Mouse (Mus musculus): ENCODE results near the gene Lnx2.

Gene Lnx2

DNA sequence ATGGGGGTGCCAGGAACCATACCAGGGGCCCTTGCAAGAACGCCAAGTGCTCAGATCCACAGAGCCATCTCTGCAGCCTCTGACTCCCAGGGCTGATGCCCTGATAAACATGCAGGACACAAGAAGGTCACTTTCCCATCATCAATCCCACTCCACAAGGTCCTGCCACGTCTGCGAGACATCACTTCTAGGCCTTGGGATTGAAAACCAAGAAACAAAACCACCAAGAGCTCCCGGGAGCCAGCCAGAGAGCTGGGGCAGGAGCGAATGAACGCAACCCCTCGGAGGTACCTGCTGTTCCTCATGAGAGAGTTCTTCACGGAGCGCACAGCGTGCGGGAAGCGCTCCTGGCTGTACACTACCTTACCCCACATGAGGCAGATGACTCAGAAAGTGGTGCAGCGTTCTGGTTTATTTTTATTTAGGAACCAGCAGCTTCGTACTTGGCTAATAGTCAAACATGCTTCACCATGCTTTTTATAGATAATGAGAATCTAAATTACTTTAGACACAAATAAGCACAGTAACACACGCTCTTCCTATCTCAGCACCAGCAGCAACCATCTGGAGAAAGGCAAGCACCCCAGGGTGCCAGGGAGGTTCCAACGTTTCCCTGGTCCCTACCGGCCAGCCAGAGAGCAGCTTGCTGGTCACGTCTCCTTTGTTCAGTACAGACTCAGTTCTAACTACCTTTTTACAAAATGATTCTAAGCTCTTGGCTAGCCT is 53.0 kb downstream of the Lnx2 start:
- intact Hi-C loops (cut with DNase I) = no loop called here

DNA sequence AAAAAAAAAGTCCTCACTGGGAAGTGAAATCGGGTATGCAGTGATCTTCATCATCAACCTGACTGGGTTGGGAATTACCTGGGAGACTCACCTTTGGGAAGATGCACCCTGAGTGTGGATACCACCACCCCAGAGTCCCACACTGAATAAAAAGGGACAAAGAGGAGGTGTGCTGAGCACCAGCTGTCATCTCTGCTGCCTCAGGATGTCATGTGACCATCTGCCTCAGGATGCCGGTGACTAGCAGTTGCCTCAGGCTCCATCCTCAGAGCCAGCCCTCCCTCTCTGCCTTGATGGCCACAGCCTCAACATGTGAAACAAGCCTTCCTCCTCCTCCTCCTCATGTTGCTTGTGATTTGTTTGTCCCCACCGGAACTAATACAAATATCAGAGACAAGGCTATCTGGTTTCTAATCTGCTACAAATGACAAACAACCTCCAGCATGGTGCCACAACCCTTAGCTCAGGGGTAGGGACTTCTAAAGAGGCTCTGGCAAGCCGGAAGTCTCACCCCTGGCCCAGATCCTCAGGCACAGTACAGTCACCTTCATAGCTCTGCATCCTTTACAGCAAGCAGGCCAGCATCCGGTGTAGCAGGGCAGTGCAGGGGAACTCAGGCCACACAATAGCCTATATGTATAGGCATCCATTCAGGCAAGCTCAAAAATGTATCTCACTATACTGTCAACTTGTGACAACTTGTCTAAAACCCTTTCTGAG is 54.7 kb downstream of the Lnx2 start:
- intact Hi-C loops (cut with DNase I) = no loop called here

DNA sequence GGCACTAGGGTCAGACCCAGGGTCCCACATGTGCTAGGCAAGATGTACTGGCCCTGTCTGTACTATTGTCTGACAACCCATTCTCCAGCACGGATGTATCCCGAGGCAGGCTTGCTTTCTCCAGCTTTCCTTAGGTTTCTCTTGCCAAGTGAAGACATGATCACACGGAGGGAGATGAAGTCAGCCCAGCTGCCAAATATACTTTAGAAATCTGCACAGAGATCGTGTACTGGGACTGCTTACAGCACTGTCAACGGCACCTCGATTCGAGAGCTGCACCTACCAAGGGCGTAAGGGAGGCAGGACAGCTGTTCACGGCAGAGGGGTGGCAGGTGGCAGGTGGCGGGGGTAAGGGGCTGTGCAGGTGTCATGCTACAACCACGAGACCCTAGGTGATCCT is 55.8 kb downstream of the Lnx2 start:
- intact Hi-C loops (cut with DNase I) = no loop called here

DNA sequence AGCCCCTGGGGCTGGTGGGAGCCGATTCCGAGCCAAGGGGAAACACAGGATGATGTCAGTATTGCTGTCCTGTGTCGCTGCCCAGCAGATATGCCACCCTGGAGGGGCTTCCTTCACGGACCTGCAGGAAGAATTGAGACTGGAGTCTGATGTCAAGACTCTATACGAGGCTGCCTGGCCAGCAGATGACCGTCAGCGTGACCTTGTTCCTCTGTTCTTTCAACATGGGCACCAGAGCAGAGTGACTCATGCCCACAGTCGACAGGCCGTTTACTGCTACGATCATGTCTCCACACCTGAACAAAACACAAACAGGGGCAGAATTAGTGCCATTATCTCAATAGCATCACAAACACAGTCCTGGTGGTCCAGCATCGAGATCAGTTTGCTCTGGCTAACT is 57.6 kb downstream of the Lnx2 start:
- intact Hi-C loops (cut with DNase I) = no loop called here

DNA sequence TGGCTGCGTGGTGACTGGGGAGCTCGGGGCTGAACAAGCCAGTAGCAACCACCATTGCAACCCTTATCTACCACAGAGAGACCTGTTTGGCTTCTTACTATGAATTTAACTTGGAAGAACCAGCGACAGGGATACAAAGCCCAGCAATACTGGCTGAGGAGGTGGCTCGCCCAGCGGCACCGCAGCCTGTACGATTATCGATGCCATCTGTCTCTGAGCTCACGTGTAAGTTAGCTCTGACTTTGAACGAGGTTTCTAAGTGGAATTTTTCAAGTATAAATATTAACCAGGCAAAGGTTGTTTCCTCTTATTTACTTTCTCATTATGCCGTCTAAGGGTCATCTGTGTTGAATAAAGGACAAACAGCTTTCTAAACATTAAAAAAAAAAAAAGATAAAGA is 58.9 kb downstream of the Lnx2 start:
- intact Hi-C loops (cut with DNase I) = no loop called here

DNA sequence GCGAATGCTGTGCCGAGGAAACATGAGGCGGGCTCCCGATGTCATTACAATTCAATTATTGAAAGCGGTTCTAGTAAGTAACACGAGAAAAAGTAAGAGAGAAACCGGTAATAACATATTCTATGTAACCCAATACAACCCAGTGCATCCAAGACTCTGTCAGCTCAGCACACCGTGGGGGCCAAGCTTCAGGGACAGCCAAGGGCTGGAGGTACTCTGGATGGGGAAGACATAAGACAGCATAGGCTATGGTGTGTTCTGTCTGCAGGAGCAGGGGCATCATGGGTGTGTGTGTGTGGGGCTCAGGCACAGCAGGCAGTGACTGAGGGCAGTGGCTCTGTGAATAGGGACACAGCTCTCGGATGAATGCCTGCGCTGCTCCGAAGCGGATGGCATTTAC is 59.8 kb downstream of the Lnx2 start:
- intact Hi-C loops (cut with DNase I) = no loop called here

DNA sequence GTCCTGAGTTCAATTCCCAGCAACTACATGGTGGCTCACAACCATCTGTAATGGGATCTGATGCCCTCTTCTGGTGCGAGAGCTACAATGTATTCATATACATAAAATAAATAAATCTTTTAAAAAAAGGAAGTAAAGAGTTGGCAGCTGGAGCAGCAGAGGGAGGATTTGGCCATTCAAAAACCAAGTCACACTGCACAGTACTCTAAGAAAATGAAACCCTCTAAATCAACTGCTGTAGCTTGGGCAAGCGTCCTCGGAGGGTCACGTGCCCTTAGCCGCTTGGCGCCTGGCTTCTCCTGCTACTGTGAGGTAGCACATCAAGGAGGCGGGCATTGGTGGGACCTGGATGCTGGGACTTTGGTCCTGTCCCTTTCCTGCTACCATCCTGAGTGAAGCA is 61.2 kb downstream of the Lnx2 start:
- intact Hi-C loops (cut with DNase I) = no loop called here

DNA sequence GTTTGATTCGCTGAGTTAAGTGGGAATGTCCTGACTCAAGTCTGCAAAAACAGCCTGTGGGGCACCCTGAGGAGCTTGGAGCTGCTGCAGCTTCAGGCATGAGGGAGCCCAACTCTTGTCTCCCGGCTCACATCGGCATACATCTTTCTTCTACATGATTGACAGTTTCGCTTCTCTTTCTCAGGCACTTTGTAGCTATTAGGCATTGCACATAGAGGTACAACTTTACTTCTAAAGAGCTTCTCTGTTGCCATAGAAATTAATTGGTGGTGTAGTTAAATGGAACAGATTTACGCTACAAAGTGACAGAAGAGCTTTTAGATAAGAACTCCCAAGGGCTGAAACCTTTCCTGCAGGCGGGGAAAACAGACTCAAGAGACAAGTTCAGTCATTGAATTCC is 62.5 kb downstream of the Lnx2 start:
- intact Hi-C loops (cut with DNase I) = no loop called here

DNA sequence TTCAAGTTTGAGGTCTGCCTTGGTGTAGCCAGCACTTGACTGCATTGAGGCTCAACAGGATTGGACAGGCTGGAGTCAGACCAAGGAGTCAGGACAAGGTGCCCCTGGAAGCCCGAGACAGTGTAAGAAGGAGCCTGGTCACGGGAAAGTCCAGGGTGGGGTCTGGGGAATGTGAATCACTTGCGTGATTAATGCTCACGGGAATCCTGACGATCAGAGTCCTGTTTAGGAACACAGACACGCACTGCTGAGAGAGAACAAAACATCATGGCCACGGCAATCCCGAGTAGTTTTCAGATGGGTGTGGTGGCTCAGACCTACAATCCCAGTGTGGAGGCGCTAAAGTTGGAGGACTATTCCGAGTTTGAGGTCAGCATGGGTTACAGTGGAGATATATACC is 65.1 kb downstream of the Lnx2 start:
- intact Hi-C loops (cut with DNase I) = no loop called here

DNA sequence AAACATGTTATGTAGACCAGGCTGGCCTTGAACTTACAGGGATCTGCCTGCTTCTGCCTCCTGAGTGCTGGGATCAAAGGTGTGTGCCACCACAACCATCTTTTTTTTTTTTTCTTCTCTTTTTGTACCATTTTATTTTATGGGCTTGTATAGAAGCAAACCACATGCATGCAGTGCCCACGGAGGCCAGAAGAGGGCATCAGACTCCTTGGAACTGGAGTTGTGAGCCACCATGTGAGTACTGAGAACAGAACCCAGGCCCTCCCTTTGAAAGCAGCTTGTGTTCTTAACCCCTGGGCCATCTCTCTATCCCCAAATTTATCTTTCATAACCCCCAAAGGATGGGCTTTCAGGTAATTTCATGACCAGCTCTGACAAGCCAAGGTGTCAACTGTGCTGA is 73.1 kb downstream of the Lnx2 start:
- intact Hi-C loops (cut with DNase I) = no loop called here

DNA sequence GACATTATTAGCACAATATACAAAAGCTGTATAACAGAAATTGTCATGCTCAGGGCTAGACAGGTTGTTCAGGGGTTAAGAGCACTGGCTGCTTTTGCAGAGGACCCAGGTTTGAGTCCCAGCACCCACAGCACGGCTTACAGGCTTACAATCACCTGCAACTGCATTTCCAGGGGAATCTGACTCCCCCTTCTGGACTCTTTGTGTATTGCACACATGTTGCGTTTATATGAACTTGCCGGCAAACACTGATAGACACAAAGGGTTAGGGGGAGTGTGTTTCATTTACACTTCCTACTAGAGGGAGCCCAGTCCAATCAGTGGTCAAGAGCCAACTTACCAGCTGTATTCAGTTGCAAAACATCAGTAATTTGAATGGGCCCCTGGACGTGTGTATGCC is 75.1 kb downstream of the Lnx2 start:
- intact Hi-C loops (cut with DNase I) = no loop called here

DNA sequence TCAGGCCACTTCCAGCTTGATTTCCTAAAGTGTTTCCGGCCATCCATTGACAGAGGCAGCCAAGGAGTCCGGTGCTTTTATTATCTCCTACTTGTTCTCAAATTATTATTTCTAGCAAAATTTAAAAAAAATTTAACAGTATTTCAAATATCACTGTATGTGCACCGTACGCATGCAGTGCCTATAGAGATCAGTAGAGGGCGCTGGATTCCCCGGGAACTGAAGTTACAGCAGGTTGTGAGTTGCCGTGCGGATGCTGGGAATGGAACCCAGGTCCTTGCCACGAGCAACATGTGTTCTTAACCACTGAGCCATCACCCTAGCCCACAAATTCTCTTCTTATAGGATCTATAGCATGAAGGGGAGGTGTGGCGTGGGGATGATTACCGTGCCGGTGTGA is 77.6 kb downstream of the Lnx2 start:
- intact Hi-C loops (cut with DNase I) = no loop called here

DNA sequence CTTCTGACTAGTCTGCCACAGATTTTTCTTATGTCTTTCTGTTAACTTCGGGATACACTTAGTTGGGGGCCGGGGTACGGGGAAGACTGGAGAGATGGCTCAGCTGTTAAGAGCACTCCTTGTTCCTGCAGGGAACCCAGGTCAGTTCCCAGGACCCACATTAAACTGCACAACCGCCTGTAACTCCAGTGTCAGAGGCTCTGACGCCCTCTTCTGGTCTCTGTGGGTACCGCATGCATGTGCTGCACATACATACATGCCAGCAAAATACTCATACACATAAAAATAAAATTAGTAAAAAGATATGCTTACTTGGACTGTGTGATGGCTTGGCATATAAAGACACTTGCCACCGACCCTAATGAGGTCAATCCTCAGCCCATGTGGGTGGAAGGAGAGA is 79.6 kb downstream of the Lnx2 start:
- intact Hi-C loops (cut with DNase I) = no loop called here

DNA sequence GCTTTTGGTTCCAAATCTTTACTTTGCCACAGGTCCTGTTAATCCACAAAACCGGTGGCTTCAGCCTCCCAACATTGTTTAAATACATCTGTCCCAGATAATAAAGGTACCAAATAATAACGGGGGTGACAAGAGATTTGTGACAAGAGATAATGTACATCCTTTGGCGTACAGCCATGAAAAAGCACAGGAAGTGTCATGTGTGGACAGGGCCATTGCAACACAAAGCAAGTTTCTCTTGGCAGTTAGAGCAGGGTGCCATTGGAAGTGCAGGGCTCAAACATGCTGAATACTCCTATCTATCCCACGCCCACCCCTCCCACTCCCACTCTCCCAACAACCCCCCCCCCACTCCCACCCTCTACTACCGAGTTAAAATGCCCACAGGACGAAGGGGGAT is 81.4 kb downstream of the Lnx2 start:
- intact Hi-C loops (cut with DNase I) = no loop called here

DNA sequence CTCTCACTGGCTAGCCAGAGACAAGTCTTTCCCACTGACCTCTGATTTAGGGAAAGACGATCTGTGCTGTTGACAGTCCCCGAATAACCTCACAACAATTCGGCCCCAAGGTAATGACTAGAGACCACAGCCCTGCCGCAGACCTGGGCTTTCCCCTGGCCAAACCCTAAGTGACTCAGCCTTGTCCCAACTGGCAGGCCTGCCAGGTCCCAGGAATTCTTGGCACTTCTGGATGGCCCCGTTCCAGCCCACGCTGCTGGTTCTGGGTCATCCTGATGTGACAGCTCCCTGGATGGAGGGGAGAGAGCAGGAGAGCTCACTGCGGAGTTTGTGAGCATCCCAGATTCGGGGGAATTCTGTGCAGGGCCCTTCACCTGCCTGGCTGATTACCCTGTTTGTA is 82.9 kb downstream of the Lnx2 start:
- intact Hi-C loops (cut with DNase I) = no loop called here

DNA sequence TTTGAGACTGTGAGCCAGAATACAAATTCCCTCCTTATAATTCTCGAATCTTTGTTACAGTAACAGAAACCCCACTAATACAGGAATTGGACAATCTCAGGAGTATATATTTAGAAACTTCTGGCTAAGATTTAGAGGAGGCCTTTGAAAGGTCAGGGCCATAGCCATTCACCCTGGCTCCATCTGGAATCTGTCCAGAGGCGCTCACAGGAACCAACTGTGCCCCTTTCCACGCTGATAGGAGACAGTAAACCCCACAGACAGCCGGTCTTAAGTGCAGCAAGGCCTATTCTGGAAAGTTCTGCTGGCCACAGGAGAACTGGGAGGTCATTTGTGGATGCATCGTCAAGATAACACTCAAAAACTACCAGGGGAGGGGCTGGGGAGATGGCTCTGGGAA is 87.3 kb downstream of the Lnx2 start:
- intact Hi-C loops (cut with DNase I) = loop anchor here (10.0 kb wide), 1 partner anchor 86 kb away; the partner anchor contains the start of genes Lnx2 and Polr1d

DNA sequence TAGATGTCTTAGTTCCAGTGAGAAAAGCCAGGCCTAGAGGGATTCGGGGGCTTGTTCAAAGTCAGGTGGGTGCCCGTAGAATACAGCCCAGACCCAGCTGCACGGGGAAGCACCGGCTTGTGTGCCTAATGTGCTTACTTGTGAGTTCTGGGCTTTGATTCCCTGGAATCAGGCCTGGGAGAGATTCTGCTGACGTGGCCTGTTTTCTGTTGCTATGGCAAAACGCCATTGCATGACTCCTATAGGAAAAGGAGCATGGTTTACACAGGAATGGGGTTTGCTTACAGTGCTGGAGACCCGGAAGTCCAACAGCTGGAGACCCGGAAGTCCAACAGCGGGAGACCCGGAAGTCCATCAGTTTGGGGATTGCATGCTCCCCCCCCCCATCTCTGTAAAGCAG is 88.8 kb downstream of the Lnx2 start:
- intact Hi-C loops (cut with DNase I) = loop anchor here (10.0 kb wide), 1 partner anchor 87 kb away; the partner anchor contains the start of genes Lnx2 and Polr1d

DNA sequence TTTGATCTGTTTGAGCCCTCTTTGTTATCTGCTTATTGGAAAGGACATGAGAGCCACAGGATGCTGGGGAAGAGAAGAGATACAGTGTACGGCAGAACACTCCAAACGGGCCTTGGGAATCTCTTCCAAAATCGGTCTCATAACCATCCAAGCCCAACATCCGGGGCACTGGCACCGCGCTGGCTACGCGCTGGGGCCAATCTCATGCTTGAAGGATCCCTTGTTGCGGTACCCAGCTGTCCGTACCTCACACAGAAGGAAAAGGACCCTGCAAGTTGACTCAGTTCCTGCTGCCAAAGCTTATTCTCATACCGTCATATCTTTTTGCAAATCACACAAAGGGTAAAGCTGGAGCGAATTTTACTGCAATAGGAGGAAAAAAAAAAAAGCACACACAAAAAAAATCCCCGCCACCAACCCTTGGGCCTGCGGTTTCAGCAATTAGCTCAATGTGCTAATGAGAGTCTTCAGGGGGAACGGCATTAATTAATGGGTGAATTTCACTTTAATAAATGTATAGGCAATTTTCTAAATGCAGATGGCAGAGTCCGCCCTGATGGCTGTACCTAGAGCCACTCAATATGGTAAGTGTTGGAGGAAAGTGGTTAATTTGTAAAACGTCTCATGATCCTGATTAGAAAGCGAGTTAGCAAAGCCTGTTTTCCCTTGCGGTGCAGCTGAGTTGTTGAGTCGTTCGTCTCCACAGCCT is 90.5 kb downstream of the Lnx2 start:
- intact Hi-C loops (cut with DNase I) = loop anchor here (10.0 kb wide), 1 partner anchor 89 kb away; the partner anchor contains the start of genes Lnx2 and Polr1d

DNA sequence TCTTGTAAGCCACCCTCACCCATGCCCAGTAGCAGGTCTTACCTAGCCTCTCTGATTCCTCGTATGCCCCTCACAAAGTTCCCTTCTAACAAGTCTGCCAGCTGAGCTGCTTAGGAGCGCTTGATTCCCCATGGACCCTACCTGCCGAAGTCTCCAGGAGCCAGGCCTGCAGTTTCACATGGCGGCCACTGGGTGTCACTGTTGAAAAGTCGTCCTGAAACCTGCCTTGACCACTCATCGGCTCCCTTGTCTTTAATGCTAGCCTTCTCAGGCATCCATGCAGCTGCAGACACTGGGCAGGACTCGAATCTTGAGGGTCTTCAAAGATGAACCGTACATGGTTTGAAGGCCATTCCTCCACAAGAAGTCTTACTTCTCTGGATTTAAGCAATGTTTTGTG is 93.2 kb downstream of the Lnx2 start:
- intact Hi-C loops (cut with DNase I) = loop anchor here (10.0 kb wide), 1 partner anchor 92 kb away; the partner anchor contains the start of genes Lnx2 and Polr1d

DNA sequence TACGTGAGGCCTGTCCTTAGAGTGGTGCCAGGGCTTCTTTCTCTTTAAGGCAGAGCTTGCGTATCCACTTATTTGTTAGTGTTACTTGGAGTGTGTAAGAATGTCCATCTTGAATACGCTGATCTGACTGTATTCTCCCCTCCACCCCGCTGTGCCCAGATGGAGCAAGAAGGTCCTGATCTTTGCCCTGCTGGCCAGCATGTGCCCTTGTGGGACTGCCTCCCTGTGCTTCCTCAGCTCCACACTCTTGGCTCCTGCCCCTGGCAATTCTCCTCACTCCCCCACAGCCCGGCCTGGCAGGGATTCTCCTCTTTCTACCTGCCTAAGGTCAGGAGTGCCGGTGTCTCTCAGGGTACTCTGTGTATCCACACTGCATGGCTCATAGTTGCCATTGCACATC is 95.0 kb downstream of the Lnx2 start:
- intact Hi-C loops (cut with DNase I) = loop anchor here (10.0 kb wide), 1 partner anchor 93 kb away; the partner anchor contains the start of genes Lnx2 and Polr1d

DNA sequence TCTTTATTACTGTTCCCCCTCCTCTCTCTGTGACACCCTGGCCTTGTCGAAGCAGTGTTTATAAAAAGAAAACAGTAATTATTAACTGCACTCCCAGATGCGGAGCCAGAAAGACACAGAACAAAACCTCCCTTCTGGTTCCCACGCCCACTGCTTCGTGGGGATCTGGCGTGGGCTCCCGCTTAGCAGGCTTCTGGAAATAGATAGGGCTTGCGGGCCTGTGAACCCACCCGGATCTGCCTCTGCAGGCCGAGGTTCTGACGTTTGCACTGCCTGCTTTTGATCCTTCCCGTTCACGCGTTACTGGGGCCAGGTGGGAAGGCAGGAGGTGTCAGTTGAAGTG is 101.6 kb downstream of the Lnx2 start:
- intact Hi-C loops (cut with DNase I) = no loop called here

Data from adrenal gland (tissue).